Mouse (Mus musculus): ENCODE data around the gene Vhl. TPM values are rescaled to one million over a fixed set of nuclear protein-coding genes. Genes with fewer than 3 reads are reported as not detected.

Vhl gene
- polyA plus RNA-seq, 1 experiment from 2014 or later: 7.8 TPM

GRCm38 (mm10) chr6:113603993-113604392 lies 19.8 kb upstream of the Vhl start:
- H3K4me3 ChIP-seq (replicated peaks): peak overlapping the region; percentile 96
- peaks cover 30% of the 10 kb centered on the region for H3K4me1 ChIP-seq (replicated peaks)
- no peaks in the 10 kb centered on the region for H3K9me3 ChIP-seq (replicated peaks)
- peaks cover 17% of the 10 kb centered on the region for H3K36me3 ChIP-seq
- WGBS (ENCODE audit: insufficient replicate concordance): 51% methylated on average over 12 of the region's 12 CpGs
- no peaks in the 10 kb centered on the region for H3K27me3 ChIP-seq
- peak overlapping the region; percentile 93 for H3K9ac ChIP-seq
- peak overlapping the region; percentile 86 for H3K4me2 ChIP-seq
- ATAC-seq (ENCODE audit: low read depth) (no peak), DNase-seq (no peak)
- H3K27ac ChIP-seq: peak overlapping the region; percentile 80; the same call in 1 of the 2 replicates

- Histone ChIP-seq H3K4me3 (replicated peaks) (peak within 1 kb of the TSS; percentile 96), H3K27ac (peak within 1 kb of the TSS; percentile 80), H3K36me3 (peaks cover 17% of the 10 kb centered on the region), H3K4me1 (replicated peaks) (peaks cover 30% of the 10 kb centered on the region), H3K4me2 (peak within 1 kb of the TSS; percentile 86), H3K9ac (peak within 1 kb of the TSS; percentile 93), H3K9me3 (replicated peaks) (no peaks in the 10 kb centered on the region), H3K27me3 (no peaks in the 10 kb centered on the region)
- ATAC-seq (ENCODE audit: low read depth): peak; percentile 91
- under 1% methylated on average over 65 of the region's 65 CpGs for WGBS (ENCODE audit: insufficient replicate concordance)
- peak; percentile 79 for DNase-seq
Observed at GRCm38 (mm10) chr6:113604432-113605223, 19.1 kb upstream of the Vhl start, which contains the start of gene Brk1. Gene Brk1, plus strand, starts transcription at chr6:113604772.

GRCm38 (mm10) chr6:113605224-113605545 lies 18.6 kb upstream of the Vhl start:
- H3K4me2 ChIP-seq: peak overlapping the region; percentile 86
- peaks cover 17% of the 10 kb centered on the region for H3K36me3 ChIP-seq
- peak overlapping the region; percentile 93 for H3K9ac ChIP-seq
- WGBS (ENCODE audit: insufficient replicate concordance): 1% methylated on average over 10 of the region's 10 CpGs
- peaks cover 30% of the 10 kb centered on the region for H3K4me1 ChIP-seq (replicated peaks)
- H3K4me3 ChIP-seq (replicated peaks): peak overlapping the region; percentile 96
- H3K27ac ChIP-seq: peak overlapping the region; percentile 80
- no peaks in the 10 kb centered on the region for H3K27me3 ChIP-seq
- H3K9me3 ChIP-seq (replicated peaks): no peaks in the 10 kb centered on the region
- DNase-seq (no peak), ATAC-seq (ENCODE audit: low read depth) (peak; percentile 26; the same call in 1 of the 2 replicates)

- peaks cover 39% of the 10 kb centered on the region for H3K36me3 ChIP-seq
- H3K4me1 ChIP-seq (replicated peaks): peaks cover 30% of the 10 kb centered on the region
- H3K9me3 ChIP-seq (replicated peaks): 0 out of 2 replicates have a peak, but pooled peaks cover 3% of the 10 kb centered on the region
- no peak for ATAC-seq (ENCODE audit: low read depth)
- DNase-seq: no peak
- no peak overlapping the region for H3K27ac ChIP-seq
- H3K27me3 ChIP-seq: no peaks in the 10 kb centered on the region
- no peak overlapping the region for H3K4me3 ChIP-seq (replicated peaks)
- H3K4me2 ChIP-seq: no peak overlapping the region
- H3K9ac ChIP-seq: no peak overlapping the region
- 76% methylated on average over 6 of the region's 6 CpGs for WGBS (ENCODE audit: insufficient replicate concordance)
Observed at GRCm38 (mm10) chr6:113608871-113609270, 14.9 kb upstream of the Vhl start.

GRCm38 (mm10) chr6:113609293-113609692 lies 14.5 kb upstream of the Vhl start:
- no peak for ATAC-seq (ENCODE audit: low read depth)
- peaks cover 44% of the 10 kb centered on the region for H3K36me3 ChIP-seq
- WGBS (ENCODE audit: insufficient replicate concordance): 79% methylated on average over 7 of the region's 7 CpGs

GRCm38 (mm10) chr6:113612258-113612969 lies 11.3 kb upstream of the Vhl start:
- no peaks in the 10 kb centered on the region for H3K27me3 ChIP-seq
- no peak for DNase-seq
- peaks cover 63% of the 10 kb centered on the region for H3K36me3 ChIP-seq

More at GRCm38 (mm10) chr6:113609293-113609692, 14.5 kb upstream of the Vhl start:
- Histone ChIP-seq H3K4me1 (replicated peaks) (peaks cover 25% of the 10 kb centered on the region), H3K4me2 (no peak overlapping the region), H3K27ac (no peak overlapping the region), H3K9me3 (replicated peaks) (0 out of 2 replicates have a peak, but pooled peaks cover 3% of the 10 kb centered on the region), H3K27me3 (no peaks in the 10 kb centered on the region), H3K9ac (no peak overlapping the region), H3K4me3 (replicated peaks) (no peak overlapping the region)
- DNase-seq: no peak

GRCm38 (mm10) chr6:113614152-113614551 lies 9.6 kb upstream of the Vhl start:
- WGBS (ENCODE audit: insufficient replicate concordance): 88% methylated on average over 7 of the region's 7 CpGs

More at GRCm38 (mm10) chr6:113612258-113612969, 11.3 kb upstream of the Vhl start:
- H3K4me3 ChIP-seq (replicated peaks): no peak overlapping the region
- no peak overlapping the region for H3K9ac ChIP-seq
- H3K4me2 ChIP-seq: no peak overlapping the region
- H3K27ac ChIP-seq: no peak overlapping the region; the same call in 1 of the 2 replicates
- peaks cover 9% of the 10 kb centered on the region; the same call in 1 of the 2 replicates for H3K4me1 ChIP-seq (replicated peaks)
- 84% methylated on average over 8 of the region's 8 CpGs for WGBS (ENCODE audit: insufficient replicate concordance)
- ATAC-seq (ENCODE audit: low read depth): no peak
- 0 out of 2 replicates have a peak, but pooled peaks cover 3% of the 10 kb centered on the region for H3K9me3 ChIP-seq (replicated peaks)

GRCm38 (mm10) chr6:113614997-113615396 lies 8.8 kb upstream of the Vhl start:
- 91% methylated on average over 8 of the region's 8 CpGs for WGBS (ENCODE audit: insufficient replicate concordance)
- Histone ChIP-seq H3K4me3 (replicated peaks) (no peak overlapping the region), H3K27ac (no peak overlapping the region), H3K36me3 (peaks cover 64% of the 10 kb centered on the region), H3K9me3 (replicated peaks) (0 out of 2 replicates have a peak, but pooled peaks cover 3% of the 10 kb centered on the region), H3K9ac (no peak overlapping the region), H3K4me2 (no peak overlapping the region), H3K4me1 (replicated peaks) (peaks cover 9% of the 10 kb centered on the region; the same call in 1 of the 2 replicates), H3K27me3 (no peaks in the 10 kb centered on the region)
- DNase-seq (no peak), ATAC-seq (ENCODE audit: low read depth) (no peak)

More at GRCm38 (mm10) chr6:113614152-113614551, 9.6 kb upstream of the Vhl start:
- Histone ChIP-seq H3K4me2 (no peak overlapping the region), H3K27me3 (no peaks in the 10 kb centered on the region), H3K4me1 (replicated peaks) (peaks cover 9% of the 10 kb centered on the region; the same call in 1 of the 2 replicates), H3K27ac (no peak overlapping the region), H3K9me3 (replicated peaks) (0 out of 2 replicates have a peak, but pooled peaks cover 3% of the 10 kb centered on the region), H3K9ac (no peak overlapping the region), H3K4me3 (replicated peaks) (no peak overlapping the region), H3K36me3 (peaks cover 64% of the 10 kb centered on the region)
- no peak for ATAC-seq (ENCODE audit: low read depth)
- DNase-seq: no peak

GRCm38 (mm10) chr6:113615489-113615888 lies 8.3 kb upstream of the Vhl start:
- no peak overlapping the region for H3K9ac ChIP-seq
- H3K4me1 ChIP-seq (replicated peaks): peaks cover 6% of the 10 kb centered on the region; the same call in 1 of the 2 replicates
- H3K27ac ChIP-seq: no peak overlapping the region
- no peak for ATAC-seq (ENCODE audit: low read depth)
- no peaks in the 10 kb centered on the region for H3K27me3 ChIP-seq
- DNase-seq: no peak
- peaks cover 61% of the 10 kb centered on the region for H3K36me3 ChIP-seq
- no peak overlapping the region for H3K4me2 ChIP-seq
- 0 out of 2 replicates have a peak, but pooled peaks cover 3% of the 10 kb centered on the region for H3K9me3 ChIP-seq (replicated peaks)
- no peak overlapping the region for H3K4me3 ChIP-seq (replicated peaks)
- WGBS (ENCODE audit: insufficient replicate concordance): 76% methylated on average over 4 of the region's 4 CpGs

- Histone ChIP-seq H3K4me3 (replicated peaks) (peak overlapping the region; percentile 85), H3K4me2 (peak overlapping the region; percentile 96), H3K27ac (no peak overlapping the region), H3K9ac (peak overlapping the region; percentile 65), H3K27me3 (no peaks in the 10 kb centered on the region), H3K9me3 (replicated peaks) (no peaks in the 10 kb centered on the region), H3K36me3 (peaks cover 12% of the 10 kb centered on the region), H3K4me1 (replicated peaks) (peaks cover 26% of the 10 kb centered on the region)
- 39% methylated on average over 5 of the region's 5 CpGs for WGBS (ENCODE audit: insufficient replicate concordance)
- DNase-seq: no peak
- no peak for ATAC-seq (ENCODE audit: low read depth)
Observed at GRCm38 (mm10) chr6:113623386-113623785, 373 bp upstream of the Vhl start.

All from liver, embryonic 13.5 days (tissue).